Mouse (Mus musculus): ENCODE results near the gene Defb28.

Defb28 gene

DNA sequence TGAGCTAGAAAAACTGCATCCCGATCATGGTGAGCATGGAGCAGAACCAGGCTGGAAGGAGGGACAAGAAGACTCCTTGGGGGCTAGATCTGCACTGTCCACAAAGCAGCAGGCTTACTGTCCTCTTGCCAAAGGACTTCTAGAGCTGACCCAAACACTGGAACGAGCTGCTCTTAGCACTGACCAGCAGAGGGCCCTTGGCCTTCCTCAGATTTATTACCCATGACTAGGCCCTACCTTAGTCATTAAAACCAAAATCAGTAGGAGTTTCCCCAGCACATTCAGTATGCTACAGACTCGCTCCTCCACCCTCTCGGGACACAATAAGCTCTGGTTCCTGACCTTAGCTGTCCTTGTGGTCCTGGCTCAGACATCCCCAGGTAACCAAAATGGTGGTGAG, at the start of gene Defb28:
Gene Defb28, plus strand, starts transcription at position 275 of the 400 bp plus-strand sequence.
- 82% methylated on average over 4 of the region's 4 CpGs for WGBS

- 27% methylated on average over 7 of the region's 7 CpGs for WGBS
Observed at GRCm38 (mm10) chr2:152470973-152471372, 47.1 kb upstream of the Defb28 start.

- WGBS = 29% methylated on average over 3 of the region's 3 CpGs
Observed at GRCm38 (mm10) chr2:152472434-152472833, 45.6 kb upstream of the Defb28 start.

- WGBS = 48% methylated on average over 2 of the region's 2 CpGs
Observed at GRCm38 (mm10) chr2:152476763-152477162, 41.3 kb upstream of the Defb28 start, which contains the start of gene Defb20. Defb20 (plus strand) TSS chr2:152477063.

- 82% methylated on average over 3 of the region's 3 CpGs for WGBS
Observed at GRCm38 (mm10) chr2:152480881-152481280, 37.2 kb upstream of the Defb28 start.

DNA sequence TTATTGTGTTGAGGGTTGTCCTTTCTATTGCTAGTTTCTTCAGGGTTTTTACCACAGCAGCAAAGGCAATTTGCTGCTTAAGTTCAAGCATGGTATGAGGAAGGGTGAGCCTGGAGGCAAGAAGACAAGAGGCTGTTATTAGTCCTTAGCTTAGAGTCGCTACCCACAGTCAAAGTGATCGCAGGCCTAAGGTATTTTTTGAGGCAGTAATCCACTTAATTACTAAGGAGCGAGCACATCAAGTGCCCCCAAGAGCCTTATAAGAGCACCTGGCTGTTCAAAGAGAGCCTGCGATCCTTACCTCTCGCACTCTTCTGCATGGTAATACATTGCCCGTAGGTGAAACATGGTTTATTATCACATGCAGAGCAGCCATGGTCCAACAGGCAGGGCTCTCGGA, 36.3 kb upstream of the Defb28 start:
- WGBS = 94% methylated on average over 7 of the region's 7 CpGs

DNA sequence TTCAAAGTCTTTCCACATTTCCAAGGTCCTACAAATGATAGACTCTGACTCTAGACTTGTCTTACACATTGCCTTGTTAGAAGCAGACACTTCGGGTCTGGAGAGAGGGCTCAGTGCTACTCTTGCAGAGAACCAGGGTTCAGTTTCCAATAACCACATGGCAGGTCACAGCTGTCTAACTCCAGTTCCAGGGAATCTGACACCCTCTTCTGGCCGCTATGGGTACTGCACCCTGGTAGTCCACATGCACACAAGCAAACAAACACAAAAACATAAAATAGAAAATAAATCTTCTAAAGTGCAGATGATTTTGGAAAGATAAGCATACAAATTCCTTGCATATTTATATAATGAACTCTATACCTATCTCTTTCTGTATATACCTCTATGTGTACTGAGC, 31.0 kb upstream of the Defb28 start:
- WGBS = 75% methylated on average over 2 of the region's 2 CpGs

DNA sequence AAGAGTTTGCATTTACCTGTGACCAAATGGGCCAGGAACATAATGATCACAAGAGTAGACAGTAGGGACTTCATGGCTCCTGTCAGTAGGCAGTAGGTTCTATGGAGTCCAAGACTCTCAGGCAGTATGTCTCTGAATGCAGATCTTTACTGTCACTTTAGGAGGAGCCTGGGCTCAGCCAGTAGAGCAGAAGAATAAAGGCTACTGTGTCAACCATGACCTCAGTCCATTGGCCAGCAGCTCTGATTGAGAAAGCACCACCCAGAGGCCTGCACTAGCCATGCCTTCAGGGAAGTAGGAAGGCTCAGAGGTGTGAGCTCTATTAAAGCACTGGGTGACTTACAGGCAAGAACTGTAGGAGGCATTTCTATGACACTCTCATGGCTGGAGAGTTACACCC, 28.0 kb upstream of the Defb28 start, which contains the start of gene Defb22:
Gene Defb22, minus strand, starts transcription at position 101 of the 400 bp plus-strand sequence.

GRCm38 (mm10) chr2:152493151-152493550, 24.9 kb upstream of the Defb28 start:
- 82% methylated on average over 6 of the region's 6 CpGs for WGBS

GRCm38 (mm10) chr2:152498020-152498419, 20.0 kb upstream of the Defb28 start:
- WGBS = 90% methylated on average over 6 of the region's 6 CpGs

GRCm38 (mm10) chr2:152500204-152500862, 17.7 kb upstream of the Defb28 start:
- 64% methylated on average over 7 of the region's 7 CpGs for WGBS

GRCm38 (mm10) chr2:152500863-152501229, 17.2 kb upstream of the Defb28 start:
- WGBS = 80% methylated on average over 6 of the region's 6 CpGs

GRCm38 (mm10) chr2:152503950-152504349, 14.1 kb upstream of the Defb28 start:
- 87% methylated on average over 2 of the region's 2 CpGs for WGBS

DNA sequence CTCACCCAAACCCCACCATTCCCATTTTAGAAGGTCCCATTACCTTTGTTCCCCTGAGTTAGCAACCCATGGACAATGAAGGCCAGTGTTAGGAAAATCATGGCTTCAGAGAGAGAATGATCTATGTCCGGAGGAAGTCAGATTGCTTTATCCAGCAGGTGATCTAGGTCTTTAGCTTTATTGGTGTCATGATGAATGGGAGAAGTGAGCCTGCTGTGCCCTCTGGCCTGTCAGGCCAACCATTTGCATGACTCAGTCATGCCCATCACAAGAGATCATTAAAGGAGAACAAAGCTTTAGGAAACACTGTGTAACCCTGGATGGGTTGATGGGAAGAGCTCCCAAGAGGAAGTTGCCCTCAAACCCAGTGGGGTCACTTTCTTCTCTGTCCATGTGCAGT, 6.5 kb upstream of the Defb28 start, which contains the start of gene Defb26:
Gene Defb26, minus strand, starts transcription at position 101 of the 400 bp plus-strand sequence.
- 87% methylated on average over 1 of the region's 1 CpGs for WGBS

DNA sequence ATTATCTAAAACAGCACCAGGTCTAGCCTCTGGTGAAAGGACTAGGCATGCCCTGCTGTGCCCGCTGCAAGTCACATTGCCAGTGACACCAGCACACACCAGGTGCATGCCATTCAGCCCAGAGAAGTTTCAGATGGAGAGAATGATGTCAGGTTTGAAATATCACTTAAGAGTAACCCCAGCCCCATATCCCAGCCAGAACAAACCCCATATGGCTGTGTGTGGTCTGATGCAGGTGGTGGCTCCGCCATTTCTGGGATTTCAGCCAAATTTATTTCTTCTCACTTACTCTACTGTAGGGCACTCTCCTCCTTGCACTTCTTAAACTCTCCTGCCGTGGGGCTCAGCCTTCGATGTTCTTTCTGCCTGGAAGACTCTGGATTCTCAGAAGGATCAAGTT, 2.0 kb upstream of the Defb28 start:
- WGBS = 47% methylated on average over 4 of the region's 4 CpGs

DNA sequence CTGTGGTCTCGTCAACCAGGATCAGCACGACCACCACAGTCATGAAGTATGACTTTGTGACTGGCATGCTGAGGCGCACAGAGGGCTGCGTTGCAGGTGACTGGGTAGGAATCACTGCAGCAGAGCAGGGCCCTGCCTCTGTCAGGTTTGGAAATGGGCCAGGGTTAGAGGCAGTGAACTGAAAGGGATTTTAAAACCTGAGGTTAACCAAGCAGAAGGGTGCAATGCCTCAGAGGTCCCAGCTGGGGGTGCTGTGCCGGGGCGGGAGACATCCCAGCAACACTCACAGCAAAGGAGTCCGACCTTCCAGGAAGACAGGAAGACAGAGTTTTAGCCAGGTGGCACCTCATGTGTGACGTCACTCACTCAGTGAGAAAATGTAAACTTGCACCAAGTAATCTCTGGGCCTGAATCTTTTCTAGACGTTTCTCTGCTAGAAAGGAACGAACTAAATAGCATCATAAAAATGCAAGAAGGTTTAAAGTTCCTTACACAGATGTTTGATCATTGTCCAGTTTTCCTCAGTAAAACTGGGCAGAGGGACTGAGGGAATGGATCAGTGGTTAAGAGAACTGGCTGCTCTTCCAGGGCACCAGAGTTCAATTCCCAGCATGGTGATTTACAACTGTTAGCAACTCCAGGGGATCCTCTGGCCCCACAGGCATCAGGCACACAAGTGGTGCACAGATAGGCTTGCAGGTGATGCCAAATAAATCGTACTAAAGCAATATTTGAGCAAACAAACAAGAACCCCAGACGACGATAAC, 22.1 kb downstream of the Defb28 start, which contains the start of gene Defb29:
Gene Defb29, minus strand, starts transcription at position 155 of the 767 bp plus-strand sequence.
- 64% methylated on average over 13 of the region's 13 CpGs for WGBS

- WGBS = 82% methylated on average over 9 of the region's 9 CpGs
Observed at GRCm38 (mm10) chr2:152541979-152542378, 23.9 kb downstream of the Defb28 start.

DNA sequence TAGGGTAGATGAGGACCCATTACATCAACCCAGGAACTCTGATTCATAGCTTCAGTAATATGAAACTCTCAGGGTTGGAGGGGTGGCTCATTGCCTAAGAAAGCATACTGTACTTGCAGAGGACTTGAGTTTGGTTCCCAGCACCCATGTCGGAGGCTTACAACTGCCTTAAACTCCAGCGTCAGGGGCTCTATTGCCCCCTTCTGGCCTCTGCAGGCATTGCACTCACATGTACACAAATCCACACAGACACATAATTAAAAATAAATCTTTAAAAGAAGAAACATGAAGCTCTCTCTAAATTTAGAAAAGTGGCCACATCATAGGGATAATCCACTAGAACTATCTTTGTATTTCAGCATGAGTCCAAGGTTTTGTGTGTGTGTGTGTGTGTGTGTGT, 24.8 kb downstream of the Defb28 start:
- WGBS = 79% methylated on average over 2 of the region's 2 CpGs

DNA sequence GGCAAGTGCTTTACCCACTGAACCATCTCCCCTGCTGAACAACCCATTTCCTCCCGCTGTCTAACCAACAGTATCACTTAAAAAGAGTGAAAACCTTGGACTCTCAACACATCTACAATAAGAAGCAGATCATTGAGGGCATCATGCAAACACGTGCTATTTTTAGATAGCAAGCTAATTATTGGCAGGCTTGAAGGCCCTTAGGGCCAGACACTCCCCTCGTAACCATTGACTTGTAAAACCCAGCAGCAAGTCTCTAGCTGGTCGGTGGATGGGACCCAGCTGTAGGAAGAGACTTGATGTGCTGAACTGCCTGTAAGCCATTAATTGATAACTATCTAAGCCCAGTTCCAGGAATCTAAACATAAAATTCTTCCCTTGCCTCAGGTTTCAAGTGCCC, 25.4 kb downstream of the Defb28 start:
- WGBS = 81% methylated on average over 4 of the region's 4 CpGs

DNA sequence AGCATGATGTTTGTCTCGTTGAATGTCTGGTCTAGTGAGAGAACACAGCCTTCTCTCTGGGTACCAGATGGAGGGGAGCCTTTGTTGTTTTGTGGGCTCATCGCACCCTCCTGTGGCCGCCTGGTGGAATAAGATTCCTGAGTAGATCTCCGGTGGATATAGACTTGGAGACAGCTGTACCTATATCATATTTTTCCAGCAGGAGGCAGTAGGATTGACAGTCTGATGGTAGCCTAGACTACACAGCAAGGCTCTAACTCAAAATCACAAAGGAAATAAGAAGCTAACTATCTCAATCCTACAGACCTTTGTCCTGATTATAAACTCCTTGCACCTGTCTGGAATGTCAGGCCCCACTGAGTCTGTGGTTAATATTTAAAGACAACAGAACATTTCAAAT, 26.6 kb downstream of the Defb28 start:
- 14% methylated on average over 4 of the region's 4 CpGs for WGBS

- WGBS = 80% methylated on average over 5 of the region's 5 CpGs
Observed at GRCm38 (mm10) chr2:152548124-152548523, 30.1 kb downstream of the Defb28 start.

- 10% methylated on average over 16 of the region's 16 CpGs for WGBS
Observed at GRCm38 (mm10) chr2:152553774-152554423, 35.8 kb downstream of the Defb28 start.
